Comparison of ENCODE assay signal across 20 mouse cellular contexts in genomic region chr11:72127450-72128189, GRCm38 (mm10). TPM values are rescaled to one million over a fixed set of nuclear protein-coding genes. Genes with fewer than 3 reads are reported as not detected.
A peak's percentile ranks its signal among the peaks of the same experiment; 100 is the strongest.
DNase-seq lines count a peak whose midpoint lies in the region; ATAC-seq and TF ChIP-seq lines count a peak whose summit lies in the region.
"Had no signal": no experiment of that assay in that cellular context is flagged by ENCODE, and none has a peak within 500 bp of the region (broad histone marks: within the 10 kb centered on the region; RNA-seq: fewer than 3 reads in every experiment).

No protein-coding gene starts in this region.

- no peaks in the 10 kb centered on the region for H3K9me3 ChIP-seq in embryonic facial prominence, embryonic 12.5 days
- H3K9me3 ChIP-seq in embryonic facial prominence, embryonic 10.5 days, result no peaks in the 10 kb centered on the region
- H3K9me3 ChIP-seq: forebrain, embryonic 10.5 days; forebrain, embryonic 13.5 days; hindbrain, embryonic 12.5 days; hindbrain, embryonic 15.5 days had no signal

- no peak overlapping the region for H3K4me2 ChIP-seq in embryonic facial prominence, embryonic 12.5 days (replicated peaks)
- H3K4me2 ChIP-seq: forebrain, embryonic 13.5 days; heart, embryonic 11.5 days; hindbrain, embryonic 12.5 days; hindbrain, embryonic 15.5 days had no signal

- no peak overlapping the region for H3K27ac ChIP-seq in embryonic facial prominence, embryonic 12.5 days
- H3K27ac ChIP-seq in embryonic facial prominence, embryonic 10.5 days (replicated peaks), result no peak overlapping the region
- H3K27ac ChIP-seq in olfactory bulb, adult 2 months (ENCODE audit: insufficient read depth, low read depth, low read length), result peak overlapping the region; percentile 26; the same call in 1 of the 2 replicates
- H3K27ac ChIP-seq: forebrain, embryonic 10.5 days; forebrain, embryonic 13.5 days; hindbrain, embryonic 12.5 days; hindbrain, embryonic 15.5 days had no signal

- TF ChIP-seq POLR2A in olfactory bulb, adult 2 months (IDR thresholded peaks at IDR 0.05; ENCODE audit: insufficient read depth, low read depth, low read length), result no peak

- 76% methylated on average over 5 of the region's 5 CpGs for WGBS in embryonic facial prominence, embryonic 12.5 days
- 75% methylated on average over 5 of the region's 5 CpGs for WGBS in embryonic facial prominence, embryonic 10.5 days
- 64% methylated on average over 5 of the region's 5 CpGs for WGBS in olfactory bulb, adult 2 months

- H3K4me3 ChIP-seq in embryonic facial prominence, embryonic 12.5 days, result no peak overlapping the region
- no peak overlapping the region for H3K4me3 ChIP-seq in embryonic facial prominence, embryonic 10.5 days
- no peak overlapping the region for H3K4me3 ChIP-seq in olfactory bulb, adult 2 months (ENCODE audit: insufficient read depth, low read depth, low read length)
- H3K4me3 ChIP-seq: forebrain, embryonic 10.5 days; forebrain, embryonic 13.5 days; gastrocnemius, adult 2 months; hindbrain, embryonic 12.5 days; hindbrain, embryonic 15.5 days had no signal

- 0 out of 2 replicates have a peak overlapping the region, but pooled peaks have one; percentile 19 for H3K9ac ChIP-seq in embryonic facial prominence, embryonic 12.5 days
- H3K9ac ChIP-seq: forebrain, embryonic 13.5 days; hindbrain, embryonic 12.5 days; hindbrain, embryonic 15.5 days had no signal

- ATAC-seq in cerebellum, adult (ENCODE audit: insufficient number of reproducible peaks, low FRiP score, low TSS enrichment), result no peak
- ATAC-seq in embryonic facial prominence, embryonic 12.5 days (ENCODE audit: insufficient number of reproducible peaks, insufficient read depth, low FRiP score, low TSS enrichment), result 0 out of 2 replicates have a peak, but pooled peaks have one; percentile 22
- ATAC-seq: CD4-positive, CD25-positive, alpha-beta regulatory T cell, adult 4 months; forebrain, embryonic 13.5 days; forebrain, embryonic 16.5 days; intestine, postnatal 0 days had no signal

- no peak for TF ChIP-seq CTCF in olfactory bulb, adult 2 months (IDR thresholded peaks at IDR 0.05; ENCODE audit: insufficient read depth, low read depth, low read length)

- H3K4me1 ChIP-seq in embryonic facial prominence, embryonic 12.5 days, result peaks cover 22% of the 10 kb centered on the region
- peaks cover 21% of the 10 kb centered on the region for H3K4me1 ChIP-seq in embryonic facial prominence, embryonic 10.5 days
- peaks cover 66% of the 10 kb centered on the region for H3K4me1 ChIP-seq in olfactory bulb, adult 2 months (ENCODE audit: control insufficient read depth, insufficient read depth, low read length)

- H3K36me3 ChIP-seq in embryonic facial prominence, embryonic 12.5 days, result no peaks in the 10 kb centered on the region
- H3K36me3 ChIP-seq in embryonic facial prominence, embryonic 10.5 days (replicated peaks), result no peaks in the 10 kb centered on the region
- H3K36me3 ChIP-seq: forebrain, embryonic 10.5 days; hindbrain, embryonic 12.5 days; hindbrain, embryonic 15.5 days had no signal

- peak; percentile 57 for DNase-seq in cerebellum, adult 9-10 months
- no peak for DNase-seq in embryonic facial prominence, embryonic 10.5 days (ENCODE audit: low spot score)
- peak; percentile 66 for DNase-seq in brain, adult 2 months (ENCODE audit: low read depth, low spot score)
- DNase-seq: adrenal gland, adult 2 months; adrenal gland, postnatal 14 days; gastrocnemius, adult 2 months; gastrocnemius, postnatal 14 days; heart, adult 11 months; kidney, adult 2 months had no signal

- H3K27me3 ChIP-seq in embryonic facial prominence, embryonic 12.5 days, result 0 out of 2 replicates have a peak, but pooled peaks cover 4% of the 10 kb centered on the region
- H3K27me3 ChIP-seq in embryonic facial prominence, embryonic 10.5 days (replicated peaks; ENCODE audit: low read depth, poor library complexity, severe bottlenecking), result peaks cover 34% of the 10 kb centered on the region

RNA-seq across cellular contexts. Expression of gene Pitpnm3, which starts 8.0 kb away (rescaled TPM):
- polyA plus RNA-seq in embryonic facial prominence, embryonic 12.5 days (2016; fragmentation: Nextera tagmentation; extraction: Ambion mirVana), result 0.24 and 0.33 TPM in 2 replicates
- 0.23 and 0.24 TPM in 2 replicates for polyA plus RNA-seq in embryonic facial prominence, embryonic 10.5 days (2016; fragmentation: Nextera tagmentation; extraction: Ambion mirVana)
- not detected in 2 replicates for polyA plus RNA-seq in olfactory bulb, adult 2 months (2012; ENCODE audit: insufficient read depth, insufficient read length, low replicate concordance, missing spikeins)
